Mouse (Mus musculus): Measurements from ENCODE around the gene Mrps14. TPM values are rescaled to one million over a fixed set of nuclear protein-coding genes. Genes with fewer than 3 reads are reported as not detected.

The Mrps14 gene
- polyA plus RNA-seq, 1 experiment from 2014 or later = 248 TPM

DNA sequence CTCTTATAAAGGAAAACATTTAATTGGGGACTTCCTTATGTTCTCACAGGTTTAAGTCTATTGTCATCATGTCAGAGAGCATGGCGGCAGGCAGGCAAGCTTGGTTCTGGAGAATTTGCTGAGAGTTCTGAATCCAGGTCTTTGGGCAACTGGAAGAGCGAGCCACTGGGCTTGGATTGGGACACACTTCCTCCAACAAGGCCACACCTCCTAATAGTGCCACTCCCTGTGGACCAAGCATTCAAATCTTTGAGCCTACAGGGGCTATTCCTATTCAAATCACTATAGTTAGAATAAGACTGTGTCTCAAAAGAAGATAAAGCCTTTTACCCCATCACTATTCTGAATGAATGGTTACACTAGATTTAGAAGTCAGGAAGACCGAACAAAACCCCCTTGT lies 22.9 kb downstream of the Mrps14 start:
- H3K4me1 ChIP-seq (ENCODE audit: insufficient read depth, low read length) = peaks cover 6% of the 10 kb centered on the region; the same call in 1 of the 2 replicates
- H3K9ac ChIP-seq (replicated peaks; ENCODE audit: low read length) = no peak overlapping the region
- WGBS = 92% methylated on average over 3 of the region's 3 CpGs
- H3K27me3 ChIP-seq (ENCODE audit: insufficient read depth, low read length) = no peaks in the 10 kb centered on the region
- no peak for ATAC-seq (ENCODE audit: low FRiP score, low TSS enrichment)
- H3K27ac ChIP-seq (ENCODE audit: low read length) = no peak overlapping the region
- H3K4me2 ChIP-seq (replicated peaks; ENCODE audit: low read depth, low read length) = no peak overlapping the region
- H3K4me3 ChIP-seq (ENCODE audit: low read length) = no peak overlapping the region
- no peaks in the 10 kb centered on the region for H3K36me3 ChIP-seq (ENCODE audit: insufficient read depth, low read length)
- H3K9me3 ChIP-seq (ENCODE audit: low read length) = no peaks in the 10 kb centered on the region

GRCm38 (mm10) chr1:160224093-160224492 lies 29.1 kb downstream of the Mrps14 start:
- H3K4me2 ChIP-seq (replicated peaks; ENCODE audit: low read depth, low read length) = no peak overlapping the region
- no peak overlapping the region for H3K4me3 ChIP-seq (ENCODE audit: low read length)
- H3K9ac ChIP-seq (replicated peaks; ENCODE audit: low read length) = no peak overlapping the region
- ATAC-seq (ENCODE audit: low FRiP score, low TSS enrichment) = no peak
- no peaks in the 10 kb centered on the region for H3K36me3 ChIP-seq (ENCODE audit: insufficient read depth, low read length)
- 49% methylated on average over 2 of the region's 2 CpGs for WGBS
- no peaks in the 10 kb centered on the region for H3K9me3 ChIP-seq (ENCODE audit: low read length)
- no peaks in the 10 kb centered on the region for H3K27me3 ChIP-seq (ENCODE audit: insufficient read depth, low read length)
- no peak overlapping the region for H3K27ac ChIP-seq (ENCODE audit: low read length)
- no peaks in the 10 kb centered on the region for H3K4me1 ChIP-seq (ENCODE audit: insufficient read depth, low read length)

DNA sequence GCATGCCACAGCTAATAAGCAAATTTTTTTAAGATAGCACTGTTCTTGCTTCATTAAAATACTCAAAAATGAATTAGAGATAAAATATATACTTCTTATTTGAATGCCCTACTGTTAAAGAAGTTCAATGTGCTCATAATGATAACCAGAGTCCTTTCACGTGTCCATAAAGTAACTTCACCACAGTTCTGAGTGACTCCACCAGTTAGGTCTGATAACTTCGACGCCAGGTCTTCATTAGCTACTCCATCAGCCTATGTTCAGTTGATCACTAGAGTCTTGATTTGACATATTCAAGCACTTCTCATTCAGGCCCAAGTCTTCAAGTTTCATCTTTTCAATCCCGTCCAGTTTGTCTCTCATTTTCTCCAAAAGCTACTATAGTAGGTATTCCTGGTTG lies 32.2 kb downstream of the Mrps14 start:
- Histone ChIP-seq H3K27ac (ENCODE audit: low read length) (no peak overlapping the region), H3K36me3 (ENCODE audit: insufficient read depth, low read length) (no peaks in the 10 kb centered on the region), H3K4me2 (replicated peaks; ENCODE audit: low read depth, low read length) (no peak overlapping the region), H3K4me3 (ENCODE audit: low read length) (no peak overlapping the region), H3K27me3 (ENCODE audit: insufficient read depth, low read length) (no peaks in the 10 kb centered on the region), H3K9ac (replicated peaks; ENCODE audit: low read length) (no peak overlapping the region), H3K9me3 (ENCODE audit: low read length) (no peaks in the 10 kb centered on the region), H3K4me1 (ENCODE audit: insufficient read depth, low read length) (no peaks in the 10 kb centered on the region)
- 94% methylated on average over 4 of the region's 4 CpGs for WGBS
- no peak for ATAC-seq (ENCODE audit: low FRiP score, low TSS enrichment)

GRCm38 (mm10) chr1:160227850-160228249 lies 32.8 kb downstream of the Mrps14 start:
- no peak overlapping the region for H3K4me2 ChIP-seq (replicated peaks; ENCODE audit: low read depth, low read length)
- no peak for ATAC-seq (ENCODE audit: low FRiP score, low TSS enrichment)
- H3K36me3 ChIP-seq (ENCODE audit: insufficient read depth, low read length) = no peaks in the 10 kb centered on the region
- no peaks in the 10 kb centered on the region for H3K9me3 ChIP-seq (ENCODE audit: low read length)
- H3K4me3 ChIP-seq (ENCODE audit: low read length) = no peak overlapping the region
- no peaks in the 10 kb centered on the region for H3K27me3 ChIP-seq (ENCODE audit: insufficient read depth, low read length)
- H3K9ac ChIP-seq (replicated peaks; ENCODE audit: low read length) = no peak overlapping the region
- H3K27ac ChIP-seq (ENCODE audit: low read length) = no peak overlapping the region
- H3K4me1 ChIP-seq (ENCODE audit: insufficient read depth, low read length) = no peaks in the 10 kb centered on the region

DNA sequence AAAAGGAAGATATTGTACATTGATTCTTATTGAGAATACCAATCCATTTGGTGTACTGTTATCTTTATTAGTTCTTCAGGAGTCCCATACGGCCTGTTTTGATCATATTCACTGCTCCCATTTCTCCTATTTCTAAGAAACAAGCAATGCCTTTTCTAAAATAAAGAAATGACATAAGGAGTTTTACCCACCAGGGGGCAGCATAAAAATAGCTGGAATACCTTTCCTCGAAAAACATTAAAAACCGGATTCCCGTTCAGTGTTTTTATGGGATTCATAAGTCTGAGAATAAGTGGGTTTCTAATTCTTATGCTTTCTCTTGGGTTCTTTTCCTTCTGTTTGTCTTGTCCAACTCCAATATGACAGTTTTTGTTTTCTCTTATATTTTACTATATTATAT lies 36.0 kb downstream of the Mrps14 start:
- Histone ChIP-seq H3K27ac (ENCODE audit: low read length) (no peak overlapping the region), H3K4me1 (ENCODE audit: insufficient read depth, low read length) (no peaks in the 10 kb centered on the region), H3K9ac (replicated peaks; ENCODE audit: low read length) (no peak overlapping the region), H3K4me2 (replicated peaks; ENCODE audit: low read depth, low read length) (no peak overlapping the region), H3K4me3 (ENCODE audit: low read length) (no peak overlapping the region), H3K36me3 (ENCODE audit: insufficient read depth, low read length) (no peaks in the 10 kb centered on the region), H3K27me3 (ENCODE audit: insufficient read depth, low read length) (no peaks in the 10 kb centered on the region), H3K9me3 (ENCODE audit: low read length) (no peaks in the 10 kb centered on the region)
- ATAC-seq (ENCODE audit: low FRiP score, low TSS enrichment) = no peak
- WGBS = 44% methylated on average over 4 of the region's 4 CpGs

- no peaks in the 10 kb centered on the region for H3K9me3 ChIP-seq (ENCODE audit: low read length)
- H3K4me1 ChIP-seq (ENCODE audit: insufficient read depth, low read length) = no peaks in the 10 kb centered on the region
- H3K9ac ChIP-seq (replicated peaks; ENCODE audit: low read length) = no peak overlapping the region
- H3K27me3 ChIP-seq (ENCODE audit: insufficient read depth, low read length) = no peaks in the 10 kb centered on the region
- no peaks in the 10 kb centered on the region for H3K36me3 ChIP-seq (ENCODE audit: insufficient read depth, low read length)
- no peak overlapping the region for H3K4me2 ChIP-seq (replicated peaks; ENCODE audit: low read depth, low read length)
- WGBS = 93% methylated on average over 3 of the region's 3 CpGs
- H3K27ac ChIP-seq (ENCODE audit: low read length) = no peak overlapping the region
- no peak for ATAC-seq (ENCODE audit: low FRiP score, low TSS enrichment)
- no peak overlapping the region for H3K4me3 ChIP-seq (ENCODE audit: low read length)
Measured at GRCm38 (mm10) chr1:160232113-160232512, 37.1 kb downstream of the Mrps14 start.

- no peak overlapping the region for H3K27ac ChIP-seq (ENCODE audit: low read length)
- no peak overlapping the region for H3K4me2 ChIP-seq (replicated peaks; ENCODE audit: low read depth, low read length)
- no peaks in the 10 kb centered on the region for H3K36me3 ChIP-seq (ENCODE audit: insufficient read depth, low read length)
- no peaks in the 10 kb centered on the region for H3K4me1 ChIP-seq (ENCODE audit: insufficient read depth, low read length)
- H3K9me3 ChIP-seq (ENCODE audit: low read length) = no peaks in the 10 kb centered on the region
- no peak for ATAC-seq (ENCODE audit: low FRiP score, low TSS enrichment)
- no peak overlapping the region for H3K4me3 ChIP-seq (ENCODE audit: low read length)
- no peak overlapping the region for H3K9ac ChIP-seq (replicated peaks; ENCODE audit: low read length)
- H3K27me3 ChIP-seq (ENCODE audit: insufficient read depth, low read length) = no peaks in the 10 kb centered on the region
Measured at GRCm38 (mm10) chr1:160233921-160234320, 38.9 kb downstream of the Mrps14 start.

- Histone ChIP-seq H3K4me2 (replicated peaks; ENCODE audit: low read depth, low read length) (no peak overlapping the region), H3K27ac (ENCODE audit: low read length) (no peak overlapping the region), H3K4me1 (ENCODE audit: insufficient read depth, low read length) (no peaks in the 10 kb centered on the region), H3K9me3 (ENCODE audit: low read length) (no peaks in the 10 kb centered on the region), H3K4me3 (ENCODE audit: low read length) (no peak overlapping the region), H3K27me3 (ENCODE audit: insufficient read depth, low read length) (no peaks in the 10 kb centered on the region), H3K36me3 (ENCODE audit: insufficient read depth, low read length) (no peaks in the 10 kb centered on the region), H3K9ac (replicated peaks; ENCODE audit: low read length) (no peak overlapping the region)
- no peak for ATAC-seq (ENCODE audit: low FRiP score, low TSS enrichment)
- WGBS = 95% methylated on average over 2 of the region's 2 CpGs
Measured at GRCm38 (mm10) chr1:160237981-160238380, 43.0 kb downstream of the Mrps14 start.

DNA sequence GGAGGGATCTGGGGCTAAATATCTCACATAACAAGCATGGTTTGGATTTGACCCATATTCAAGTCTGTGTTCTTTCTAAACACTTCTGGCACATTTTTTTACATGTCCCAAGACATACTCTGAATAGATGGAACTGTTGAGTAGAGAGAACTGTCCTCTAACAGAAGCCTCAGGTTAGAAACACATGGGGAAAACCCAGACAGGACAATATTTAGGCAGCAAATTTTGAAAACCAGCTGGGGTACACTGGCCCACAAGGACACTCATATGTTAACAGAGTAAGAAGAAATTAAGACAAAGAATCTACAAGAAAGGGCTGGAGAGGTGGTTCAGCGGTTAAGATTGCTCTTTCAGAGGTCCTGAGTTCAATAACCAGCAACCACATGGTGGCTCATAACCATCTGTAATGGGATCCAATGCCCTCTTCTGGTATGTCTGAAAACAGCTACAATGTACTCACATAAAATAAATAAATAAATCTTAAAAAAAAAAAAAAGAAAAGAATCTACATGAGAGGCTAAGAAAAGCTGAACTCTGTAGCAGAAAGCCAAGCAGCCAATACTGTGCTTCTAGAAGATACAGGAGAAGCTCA lies 43.9 kb downstream of the Mrps14 start:
- WGBS = 87% methylated on average over 1 of the region's 1 CpGs

DNA sequence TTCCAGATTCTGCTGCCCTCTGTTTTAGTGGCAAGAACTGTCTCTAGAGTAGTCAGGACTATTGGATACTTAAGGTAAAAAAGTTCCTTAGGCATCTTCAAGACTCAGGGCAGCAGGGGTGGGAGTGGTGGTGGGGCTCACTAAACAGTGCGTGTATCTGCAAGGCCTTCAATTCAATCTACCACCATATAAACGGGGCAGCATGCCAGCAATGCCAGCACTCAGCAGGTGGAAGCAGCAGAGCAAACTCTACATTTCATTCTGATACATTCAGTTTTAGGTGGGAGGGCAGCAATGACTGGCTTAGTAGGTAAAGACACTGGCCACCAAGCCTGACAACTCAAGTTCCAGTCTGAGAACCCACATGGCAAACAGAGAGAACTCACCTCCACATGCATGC lies 45.1 kb downstream of the Mrps14 start:
- 94% methylated on average over 2 of the region's 2 CpGs for WGBS
- H3K4me3 ChIP-seq (ENCODE audit: low read length) = no peak overlapping the region
- ATAC-seq (ENCODE audit: low FRiP score, low TSS enrichment) = no peak

More for the DNA sequence above, 43.9 kb downstream of the Mrps14 start:
- no peak for ATAC-seq (ENCODE audit: low FRiP score, low TSS enrichment)
- no peak overlapping the region for H3K4me2 ChIP-seq (replicated peaks; ENCODE audit: low read depth, low read length)
- no peak overlapping the region for H3K9ac ChIP-seq (replicated peaks; ENCODE audit: low read length)
- H3K4me1 ChIP-seq (ENCODE audit: insufficient read depth, low read length) = no peaks in the 10 kb centered on the region
- H3K36me3 ChIP-seq (ENCODE audit: insufficient read depth, low read length) = no peaks in the 10 kb centered on the region
- no peak overlapping the region for H3K27ac ChIP-seq (ENCODE audit: low read length)
- H3K27me3 ChIP-seq (ENCODE audit: insufficient read depth, low read length) = no peaks in the 10 kb centered on the region
- H3K9me3 ChIP-seq (ENCODE audit: low read length) = no peaks in the 10 kb centered on the region
- no peak overlapping the region for H3K4me3 ChIP-seq (ENCODE audit: low read length)

More for the DNA sequence above, 45.1 kb downstream of the Mrps14 start:
- no peaks in the 10 kb centered on the region for H3K4me1 ChIP-seq (ENCODE audit: insufficient read depth, low read length)
- H3K9me3 ChIP-seq (ENCODE audit: low read length) = no peaks in the 10 kb centered on the region
- no peak overlapping the region for H3K4me2 ChIP-seq (replicated peaks; ENCODE audit: low read depth, low read length)
- H3K36me3 ChIP-seq (ENCODE audit: insufficient read depth, low read length) = no peaks in the 10 kb centered on the region
- no peaks in the 10 kb centered on the region for H3K27me3 ChIP-seq (ENCODE audit: insufficient read depth, low read length)
- no peak overlapping the region for H3K9ac ChIP-seq (replicated peaks; ENCODE audit: low read length)
- H3K27ac ChIP-seq (ENCODE audit: low read length) = no peak overlapping the region
